Mouse (Mus musculus) midbrain, embryonic 12.5 days (tissue): Measurements from ENCODE around the gene Ggta1. TPM values are rescaled to one million over a fixed set of nuclear protein-coding genes. Genes with fewer than 3 reads are reported as not detected.

ENCODE experiments used
- ATAC-seq: fragments of 200-750 bp; cut with Nextera tagmentation; 2 replicates; pipeline ENCODE4 v1.8.0; 2017; ENCODE audit warnings: low read depth, moderate TSS enrichment, moderate library complexity; ENCODE audit not compliant: low FRiP score
- H3K27ac ChIP-seq: fragments of 300-500 bp; sonication (generic); replicated peaks from 2 replicates; pipeline ENCODE4 v1.5.1; 2016; ENCODE audit warnings: mild to moderate bottlenecking
- H3K27me3 ChIP-seq: fragments of 300-500 bp; sonication (generic); 2 replicates; pipeline ENCODE4 v1.6.1; 2016; ENCODE audit warnings: mild to moderate bottlenecking
- H3K36me3 ChIP-seq: fragments of 300-500 bp; sonication (generic); 2 replicates; pipeline ENCODE4 v1.6.1; 2016
- H3K4me1 ChIP-seq: fragments of 300-500 bp; sonication (generic); 2 replicates; pipeline ENCODE4 v1.6.1; 2016
- H3K4me2 ChIP-seq: fragments of 300-500 bp; sonication (generic); replicated peaks from 2 replicates; pipeline ENCODE4 v1.6.1; 2016; ENCODE audit warnings: mild to moderate bottlenecking, moderate library complexity
- H3K4me3 ChIP-seq: fragments of 300-500 bp; sonication (generic); 2 replicates; pipeline ENCODE4 v1.5.1; 2016; ENCODE audit warnings: mild to moderate bottlenecking
- H3K9ac ChIP-seq: fragments of 300-500 bp; sonication (generic); replicated peaks from 2 replicates; pipeline ENCODE4 v1.6.1; 2016; ENCODE audit warnings: mild to moderate bottlenecking, moderate library complexity
- H3K9me3 ChIP-seq: fragments of 300-500 bp; sonication (generic); 2 replicates; pipeline ENCODE4 v1.6.1; 2016; ENCODE audit warnings: mild to moderate bottlenecking
- WGBS: fragments of 180-500 bp; shearing (Covaris S2); methylation state at CpG from one replicate; pipeline ENCODE4 v1.1.7; 2016; 5-methylcytosine and 5-hydroxymethylcytosine counted together
- polyA plus RNA-seq: library from polyadenylated mRNA; unstranded; fragments of >200 nt; fragmentation: Nextera tagmentation; extraction: Ambion mirVana; gene quantifications from 2 replicates; pipeline ENCODE4 v1.2.1, GENCODE M21; 2016

Gene Ggta1
- polyA plus RNA-seq, 1 experiment from 2014 or later, result 6.5 TPM

- Histone ChIP-seq H3K27me3 (no peaks in the 10 kb centered on the region), H3K27ac (no peak overlapping the region), H3K9me3 (no peaks in the 10 kb centered on the region), H3K4me2 (no peak overlapping the region), H3K9ac (no peak overlapping the region), H3K4me1 (0 out of 2 replicates have a peak, but pooled peaks cover 4% of the 10 kb centered on the region), H3K36me3 (no peaks in the 10 kb centered on the region), H3K4me3 (no peak overlapping the region)
- 73% methylated on average over 16 of the region's 16 CpGs for WGBS
- ATAC-seq, result no peak
Measured at GRCm38 (mm10) chr2:35443981-35444763, 18.9 kb downstream of the Ggta1 start.

- Histone ChIP-seq H3K27ac (no peak overlapping the region), H3K4me3 (no peak overlapping the region), H3K27me3 (no peaks in the 10 kb centered on the region), H3K4me1 (0 out of 2 replicates have a peak, but pooled peaks cover under 1% of the 10 kb centered on the region), H3K9me3 (no peaks in the 10 kb centered on the region), H3K36me3 (no peaks in the 10 kb centered on the region), H3K4me2 (no peak overlapping the region), H3K9ac (no peak overlapping the region)
- no peak for ATAC-seq
- 82% methylated on average over 5 of the region's 5 CpGs for WGBS
Measured at GRCm38 (mm10) chr2:35443325-35443724, 19.7 kb downstream of the Ggta1 start.

- no peaks in the 10 kb centered on the region for H3K36me3 ChIP-seq
- no peaks in the 10 kb centered on the region for H3K4me1 ChIP-seq
- ATAC-seq, result no peak
- H3K4me3 ChIP-seq, result no peak overlapping the region
- 84% methylated on average over 6 of the region's 6 CpGs for WGBS
- no peaks in the 10 kb centered on the region for H3K27me3 ChIP-seq
- no peak overlapping the region for H3K9ac ChIP-seq
- no peak overlapping the region for H3K4me2 ChIP-seq
- no peaks in the 10 kb centered on the region for H3K9me3 ChIP-seq
- H3K27ac ChIP-seq, result no peak overlapping the region
Measured at GRCm38 (mm10) chr2:35442079-35442478, 21.0 kb downstream of the Ggta1 start.

- ATAC-seq, result no peak
- Histone ChIP-seq H3K27ac (no peak overlapping the region), H3K27me3 (no peaks in the 10 kb centered on the region), H3K4me1 (no peaks in the 10 kb centered on the region), H3K4me3 (no peak overlapping the region), H3K9me3 (no peaks in the 10 kb centered on the region), H3K36me3 (no peaks in the 10 kb centered on the region), H3K9ac (no peak overlapping the region), H3K4me2 (no peak overlapping the region)
- WGBS, result 86% methylated on average over 6 of the region's 6 CpGs
Measured at GRCm38 (mm10) chr2:35441419-35441818, 21.6 kb downstream of the Ggta1 start.

- 88% methylated on average over 3 of the region's 3 CpGs for WGBS
- Histone ChIP-seq H3K4me1 (no peaks in the 10 kb centered on the region), H3K27ac (no peak overlapping the region), H3K36me3 (no peaks in the 10 kb centered on the region), H3K9ac (no peak overlapping the region), H3K9me3 (no peaks in the 10 kb centered on the region), H3K27me3 (no peaks in the 10 kb centered on the region), H3K4me2 (no peak overlapping the region), H3K4me3 (no peak overlapping the region)
- ATAC-seq, result no peak
Measured at GRCm38 (mm10) chr2:35440480-35440879, 22.6 kb downstream of the Ggta1 start.

GRCm38 (mm10) chr2:35437796-35438195 is 25.2 kb downstream of the Ggta1 start:
- no peaks in the 10 kb centered on the region for H3K27me3 ChIP-seq
- no peak overlapping the region for H3K4me2 ChIP-seq
- no peaks in the 10 kb centered on the region for H3K9me3 ChIP-seq
- no peaks in the 10 kb centered on the region for H3K4me1 ChIP-seq
- WGBS, result 92% methylated on average over 2 of the region's 2 CpGs
- no peak for ATAC-seq
- H3K9ac ChIP-seq, result no peak overlapping the region
- no peak overlapping the region for H3K27ac ChIP-seq
- no peaks in the 10 kb centered on the region for H3K36me3 ChIP-seq
- H3K4me3 ChIP-seq, result no peak overlapping the region

GRCm38 (mm10) chr2:35434576-35435123 is 28.4 kb downstream of the Ggta1 start:
- Histone ChIP-seq H3K27me3 (no peaks in the 10 kb centered on the region), H3K9ac (no peak overlapping the region), H3K27ac (no peak overlapping the region), H3K36me3 (no peaks in the 10 kb centered on the region), H3K4me2 (no peak overlapping the region), H3K9me3 (no peaks in the 10 kb centered on the region), H3K4me1 (no peaks in the 10 kb centered on the region), H3K4me3 (no peak overlapping the region)
- no peak for ATAC-seq
- 86% methylated on average over 6 of the region's 6 CpGs for WGBS

- 76% methylated on average over 4 of the region's 4 CpGs for WGBS
- H3K4me2 ChIP-seq, result no peak overlapping the region
- no peaks in the 10 kb centered on the region for H3K36me3 ChIP-seq
- no peaks in the 10 kb centered on the region for H3K27me3 ChIP-seq
- no peak overlapping the region for H3K4me3 ChIP-seq
- no peak overlapping the region for H3K9ac ChIP-seq
- no peaks in the 10 kb centered on the region for H3K4me1 ChIP-seq
- no peak for ATAC-seq
- no peak overlapping the region for H3K27ac ChIP-seq
- H3K9me3 ChIP-seq, result no peaks in the 10 kb centered on the region
Measured at GRCm38 (mm10) chr2:35433428-35433827, 29.6 kb downstream of the Ggta1 start.

- H3K27ac ChIP-seq, result no peak overlapping the region
Measured at GRCm38 (mm10) chr2:35432472-35432871, 30.6 kb downstream of the Ggta1 start.

GRCm38 (mm10) chr2:35432011-35432410 is 31.0 kb downstream of the Ggta1 start:
- H3K27ac ChIP-seq, result no peak overlapping the region
- no peak overlapping the region for H3K4me3 ChIP-seq
- no peaks in the 10 kb centered on the region for H3K27me3 ChIP-seq
- no peaks in the 10 kb centered on the region for H3K4me1 ChIP-seq
- H3K9me3 ChIP-seq, result no peaks in the 10 kb centered on the region
- no peak for ATAC-seq
- no peaks in the 10 kb centered on the region for H3K36me3 ChIP-seq
- no peak overlapping the region for H3K4me2 ChIP-seq
- 66% methylated on average over 7 of the region's 7 CpGs for WGBS
- no peak overlapping the region for H3K9ac ChIP-seq

More at GRCm38 (mm10) chr2:35432472-35432871, 30.6 kb downstream of the Ggta1 start:
- Histone ChIP-seq H3K4me1 (no peaks in the 10 kb centered on the region), H3K4me3 (no peak overlapping the region), H3K9me3 (no peaks in the 10 kb centered on the region), H3K9ac (no peak overlapping the region), H3K36me3 (no peaks in the 10 kb centered on the region), H3K27me3 (no peaks in the 10 kb centered on the region), H3K4me2 (no peak overlapping the region)
- 54% methylated on average over 7 of the region's 7 CpGs for WGBS
- no peak for ATAC-seq

- Histone ChIP-seq H3K36me3 (no peaks in the 10 kb centered on the region), H3K4me1 (no peaks in the 10 kb centered on the region), H3K4me3 (no peak overlapping the region), H3K9ac (no peak overlapping the region), H3K4me2 (no peak overlapping the region), H3K9me3 (no peaks in the 10 kb centered on the region), H3K27ac (no peak overlapping the region), H3K27me3 (no peaks in the 10 kb centered on the region)
- no peak for ATAC-seq
- WGBS, result 71% methylated on average over 8 of the region's 8 CpGs
Measured at GRCm38 (mm10) chr2:35430806-35431205, 32.2 kb downstream of the Ggta1 start.

GRCm38 (mm10) chr2:35428615-35429300 is 34.3 kb downstream of the Ggta1 start:
- no peaks in the 10 kb centered on the region for H3K36me3 ChIP-seq
- H3K27ac ChIP-seq, result no peak overlapping the region
- H3K9ac ChIP-seq, result no peak overlapping the region
- ATAC-seq, result no peak
- no peaks in the 10 kb centered on the region for H3K9me3 ChIP-seq
- no peaks in the 10 kb centered on the region for H3K4me1 ChIP-seq
- no peak overlapping the region for H3K4me2 ChIP-seq
- H3K27me3 ChIP-seq, result no peaks in the 10 kb centered on the region
- H3K4me3 ChIP-seq, result no peak overlapping the region
- 83% methylated on average over 4 of the region's 4 CpGs for WGBS
